Mouse (Mus musculus) naive thymus-derived CD4-positive, alpha-beta T cell, adult 2 months (primary cell): ENCODE measurements at regions not wholly inside any gene's neighbourhood (a gene's known extent, or its start where the extent isn't known, plus 50 kb on each side); places are given as distances from the start of the nearest gene placed in this dataset.

Experiments
- DNase-seq: peaks from one replicate; pipeline ENCODE4 v3.0.0-alpha.2; 2011; ENCODE audit warnings: low read depth

GRCm38 (mm10) chr13:111978675-111979020 lies 169.9 kb upstream of the Map3k1 start:
- no peak for DNase-seq

GRCm38 (mm10) chr13:111979428-111980204 lies 170.8 kb upstream of the Map3k1 start:
- DNase-seq, result peak; percentile 38

GRCm38 (mm10) chr13:111980205-111980595 lies 171.4 kb upstream of the Map3k1 start:
- peak; percentile 33 for DNase-seq

- DNase-seq, result no peak
Observed at GRCm38 (mm10) chr13:111981103-111981502, 172.3 kb upstream of the Map3k1 start.

GRCm38 (mm10) chr13:111982796-111983460 lies 174.1 kb upstream of the Map3k1 start:
- DNase-seq, result peak; percentile 47

GRCm38 (mm10) chr13:111984081-111984574 lies 175.3 kb upstream of the Map3k1 start:
- peak; percentile 90 for DNase-seq

- DNase-seq, result no peak
Observed at GRCm38 (mm10) chr13:111985406-111985805, 176.6 kb upstream of the Map3k1 start.

- no peak for DNase-seq
Observed at GRCm38 (mm10) chr13:111986681-111987080, 177.9 kb upstream of the Map3k1 start.

- no peak for DNase-seq
Observed at GRCm38 (mm10) chr13:111987420-111987819, 178.6 kb upstream of the Map3k1 start.

GRCm38 (mm10) chr13:111990913-111991534 lies 182.2 kb upstream of the Map3k1 start:
- DNase-seq, result no peak

- DNase-seq, result no peak
Observed at GRCm38 (mm10) chr13:111992075-111992847, 183.5 kb upstream of the Map3k1 start.

GRCm38 (mm10) chr13:111994862-111995490 lies 186.2 kb upstream of the Map3k1 start:
- DNase-seq, result peak; percentile 19

- peak; percentile 37 for DNase-seq
Observed at GRCm38 (mm10) chr13:111995716-111996115, 186.9 kb upstream of the Map3k1 start.

GRCm38 (mm10) chr13:111996910-111997309 lies 188.1 kb upstream of the Map3k1 start:
- no peak for DNase-seq

GRCm38 (mm10) chr13:111997980-111998945 lies 189.5 kb upstream of the Map3k1 start:
- DNase-seq, result no peak

GRCm38 (mm10) chr13:111999647-112000292 lies 191.0 kb upstream of the Map3k1 start:
- DNase-seq, result peak; percentile 44

GRCm38 (mm10) chr13:112000293-112000665 lies 191.5 kb upstream of the Map3k1 start:
- DNase-seq, result no peak

- no peak for DNase-seq
Observed at GRCm38 (mm10) chr13:112000696-112001095, 191.9 kb upstream of the Map3k1 start.

GRCm38 (mm10) chr13:112001155-112002025 lies 192.6 kb upstream of the Map3k1 start:
- peak; percentile 94 for DNase-seq
